Mouse (Mus musculus): ENCODE measurements around the gene Zfp626. TPM values are rescaled to one million over a fixed set of nuclear protein-coding genes. Genes with fewer than 3 reads are reported as not detected.
"Not testable (repeated sequence)": the region's sequence is repeated elsewhere in the genome, so short reads cannot be mapped to it uniquely, and the experiment has no call there.

The Zfp626 gene
- 1.9 and 2.1 TPM in 2 replicates for polyA plus RNA-seq (2016; fragmentation: Nextera tagmentation; extraction: Ambion mirVana)

GRCm38 (mm10) chr7:27806896-27807295 is at the start of gene Zfp626:
Gene Zfp626 (plus strand): TSS chr7:27807196.
- peaks cover 49% of the 10 kb centered on the region for H3K36me3 ChIP-seq
- WGBS: 95% methylated on average over 3 of the region's 3 CpGs

DNA sequence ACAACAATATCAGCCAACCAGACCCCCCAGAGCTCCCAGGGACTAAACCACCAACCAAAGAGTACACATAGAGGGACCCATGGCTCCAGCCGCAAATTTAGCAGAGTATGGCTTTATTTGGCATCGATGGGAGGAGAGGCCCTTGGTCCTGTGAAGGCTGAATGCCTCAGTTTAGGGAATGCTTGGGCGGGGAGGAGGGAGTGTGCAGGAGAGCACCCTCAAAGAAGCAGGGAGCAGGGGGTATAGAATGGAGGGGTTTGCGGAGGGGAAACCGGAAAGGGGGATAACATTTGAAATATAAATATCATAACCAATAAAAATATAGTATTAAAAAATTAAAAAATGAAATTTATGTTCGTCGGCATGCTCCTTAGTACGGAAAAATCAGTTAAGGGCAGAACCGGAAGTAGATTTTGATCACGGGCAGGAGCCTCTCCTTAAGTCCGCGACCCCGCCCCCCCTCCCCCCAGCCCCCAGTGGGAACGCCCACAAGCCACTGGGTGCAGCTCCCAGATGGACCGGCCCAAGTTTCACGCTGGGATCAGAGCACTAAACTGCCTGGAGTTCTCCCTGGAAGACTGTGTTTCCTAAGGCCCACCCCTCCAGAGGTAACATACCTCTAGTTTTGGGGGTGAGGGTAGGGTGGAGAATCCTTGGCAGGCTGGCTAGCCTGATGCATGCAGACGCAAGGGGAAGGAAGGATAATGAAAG is 41.7 kb upstream of the Zfp626 start:
- Histone ChIP-seq H3K27ac (replicated peaks) (0 out of 2 replicates have a peak overlapping the region, but pooled peaks have one; percentile 23), H3K4me3 (peak overlapping the region; percentile 46), H3K27me3 (ENCODE audit: low read depth, poor library complexity, severe bottlenecking) (peaks cover 10% of the 10 kb centered on the region), H3K36me3 (no peaks in the 10 kb centered on the region), H3K4me1 (peaks cover 13% of the 10 kb centered on the region), H3K9me3 (replicated peaks) (no peaks in the 10 kb centered on the region)
- peak; percentile 35 for DNase-seq (ENCODE audit: low spot score)
- 9% methylated on average over 17 of the region's 17 CpGs for WGBS

More at GRCm38 (mm10) chr7:27806896-27807295, at the start of gene Zfp626:
- not testable (repeated sequence) for H3K9me3 ChIP-seq (replicated peaks); DNase-seq (ENCODE audit: low spot score); H3K27me3 ChIP-seq (ENCODE audit: low read depth, poor library complexity, severe bottlenecking); H3K27ac ChIP-seq (replicated peaks); H3K4me1 ChIP-seq; H3K4me3 ChIP-seq

DNA sequence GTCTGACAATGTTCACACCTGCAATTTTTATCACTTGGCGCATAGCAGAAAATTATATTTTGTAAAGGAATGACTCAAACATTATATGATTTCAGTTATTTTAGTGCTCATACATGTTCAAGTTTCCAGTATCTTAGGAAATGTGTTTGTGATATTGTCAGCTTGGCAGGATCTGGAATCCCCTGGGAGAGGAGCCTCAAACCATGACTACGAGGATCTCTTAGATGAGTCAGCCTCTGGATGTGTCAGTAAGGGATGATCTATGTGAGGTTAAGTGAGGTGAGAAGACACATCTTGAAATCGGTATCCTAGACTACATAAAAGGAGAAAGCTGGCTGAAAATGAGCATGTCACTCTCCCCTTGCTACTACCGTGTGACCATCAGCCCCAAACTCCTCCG is 17.7 kb upstream of the Zfp626 start:
- no peaks in the 10 kb centered on the region for H3K27me3 ChIP-seq (ENCODE audit: low read depth, poor library complexity, severe bottlenecking)

DNA sequence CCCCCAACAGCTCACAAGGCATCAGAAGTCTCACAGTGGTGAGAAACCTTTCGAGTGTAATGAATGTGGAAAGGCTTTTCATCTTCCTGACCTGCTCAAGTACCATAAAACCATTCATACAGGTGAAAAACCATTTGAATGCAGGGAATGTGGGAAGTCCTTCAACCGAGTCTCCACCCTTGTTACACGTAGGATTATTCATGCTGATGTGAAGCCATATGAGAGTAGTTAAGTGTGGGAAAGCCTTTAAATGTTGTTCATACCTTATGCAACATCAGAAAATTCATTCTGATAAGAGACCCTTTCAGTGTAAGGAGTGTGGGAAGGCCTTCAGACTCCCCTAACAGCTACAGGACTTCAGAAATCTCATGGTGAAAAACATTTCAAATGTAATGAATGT is 13.1 kb upstream of the Zfp626 start:
- H3K4me3 ChIP-seq; H3K27ac ChIP-seq (replicated peaks); H3K36me3 ChIP-seq; DNase-seq (ENCODE audit: low spot score); H3K9me3 ChIP-seq (replicated peaks); H3K27me3 ChIP-seq (ENCODE audit: low read depth, poor library complexity, severe bottlenecking): not testable (repeated sequence)
- H3K4me1 ChIP-seq: peaks cover 33% of the 10 kb centered on the region
- 82% methylated on average over 3 of the region's 3 CpGs for WGBS

More for the DNA sequence above, 17.7 kb upstream of the Zfp626 start:
- peaks cover 4% of the 10 kb centered on the region; the same call in 1 of the 2 replicates for H3K4me1 ChIP-seq
- no peaks in the 10 kb centered on the region for H3K36me3 ChIP-seq
- H3K27ac ChIP-seq (replicated peaks): no peak overlapping the region
- no peak overlapping the region for H3K4me3 ChIP-seq
- H3K9me3 ChIP-seq (replicated peaks): peaks cover 29% of the 10 kb centered on the region
- no peak for DNase-seq (ENCODE audit: low spot score)
- WGBS: 84% methylated on average over 5 of the region's 5 CpGs

DNA sequence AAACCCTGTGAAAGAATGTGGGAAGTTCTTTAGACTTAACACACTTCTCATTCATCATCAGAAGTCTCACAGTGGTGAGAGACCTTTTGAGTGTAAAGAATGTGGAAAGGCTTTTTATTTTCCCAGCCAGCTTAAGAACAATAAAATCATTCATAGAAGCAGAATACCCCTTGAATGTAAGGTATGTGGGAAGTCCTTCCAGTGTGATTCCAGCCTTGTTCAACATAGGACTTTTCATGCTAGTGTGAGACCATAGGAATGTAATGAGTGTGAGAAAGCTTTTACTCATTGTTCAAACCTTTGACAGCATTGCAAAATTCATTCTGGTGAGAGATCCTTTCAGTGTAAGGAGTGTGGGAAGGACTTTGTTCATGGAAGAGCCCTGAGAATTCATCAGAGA is 12.4 kb upstream of the Zfp626 start:
- Histone ChIP-seq H3K27ac (replicated peaks) (no peak overlapping the region), H3K27me3 (ENCODE audit: low read depth, poor library complexity, severe bottlenecking) (no peaks in the 10 kb centered on the region)

DNA sequence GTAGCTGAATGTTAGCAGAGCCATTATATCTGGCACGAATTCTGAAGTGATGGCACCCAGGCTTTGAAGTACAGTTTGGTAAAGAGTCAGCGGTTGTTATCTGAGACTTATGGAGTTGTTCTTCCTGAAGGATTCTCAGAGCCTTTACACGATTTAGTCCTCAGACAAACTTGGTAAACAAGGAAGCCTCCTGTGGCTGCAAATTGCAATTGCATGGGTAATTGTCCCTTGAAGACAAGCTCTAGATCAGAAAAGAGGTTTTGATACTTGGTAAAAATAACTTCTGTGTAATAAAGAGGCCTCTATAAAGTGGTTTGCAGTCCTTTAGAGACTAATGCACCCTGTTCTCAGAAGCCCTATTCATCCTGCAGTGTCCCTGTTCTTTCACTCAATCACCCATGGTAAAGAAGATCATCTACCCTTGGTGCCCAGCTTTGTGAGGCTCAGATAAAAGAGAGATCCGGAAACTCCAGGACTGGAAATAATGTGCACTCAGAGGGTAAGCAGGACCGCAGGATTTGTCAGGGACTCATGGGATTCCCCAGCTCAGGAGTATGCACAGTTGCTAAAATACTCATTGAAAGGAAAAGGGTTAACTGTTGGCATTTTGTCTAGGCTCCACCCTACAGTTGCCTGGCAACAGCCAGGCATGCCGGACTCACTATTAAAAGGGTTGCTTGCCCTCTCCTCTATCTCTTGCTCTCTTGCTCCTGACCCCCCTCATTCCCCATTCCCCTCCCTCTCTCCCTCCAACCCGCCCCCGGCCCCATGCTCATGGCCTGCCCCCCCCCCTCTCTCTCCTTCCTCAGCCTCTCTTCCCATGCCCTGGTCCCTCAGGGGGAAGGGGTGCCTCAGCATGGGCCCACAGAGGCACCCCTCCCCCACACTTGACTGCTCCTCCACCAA is 8.8 kb upstream of the Zfp626 start:
- 27% methylated on average over 7 of the region's 8 CpGs for WGBS
- no peaks in the 10 kb centered on the region for H3K27me3 ChIP-seq (ENCODE audit: low read depth, poor library complexity, severe bottlenecking)
- H3K27ac ChIP-seq (replicated peaks): peak overlapping the region; percentile 83
- DNase-seq (ENCODE audit: low spot score): peak; percentile 84
- H3K4me3 ChIP-seq: peak overlapping the region; percentile 32
- H3K4me1 ChIP-seq: peaks cover 54% of the 10 kb centered on the region
- H3K36me3 ChIP-seq: no peaks in the 10 kb centered on the region
- H3K9me3 ChIP-seq (replicated peaks): peaks cover 6% of the 10 kb centered on the region; the same call in 1 of the 2 replicates

More for the DNA sequence above, 12.4 kb upstream of the Zfp626 start:
- peaks cover 9% of the 10 kb centered on the region; the same call in 1 of the 2 replicates for H3K9me3 ChIP-seq (replicated peaks)
- DNase-seq (ENCODE audit: low spot score): no peak
- H3K36me3 ChIP-seq: no peaks in the 10 kb centered on the region
- peaks cover 40% of the 10 kb centered on the region for H3K4me1 ChIP-seq
- H3K4me3 ChIP-seq: no peak overlapping the region

DNA sequence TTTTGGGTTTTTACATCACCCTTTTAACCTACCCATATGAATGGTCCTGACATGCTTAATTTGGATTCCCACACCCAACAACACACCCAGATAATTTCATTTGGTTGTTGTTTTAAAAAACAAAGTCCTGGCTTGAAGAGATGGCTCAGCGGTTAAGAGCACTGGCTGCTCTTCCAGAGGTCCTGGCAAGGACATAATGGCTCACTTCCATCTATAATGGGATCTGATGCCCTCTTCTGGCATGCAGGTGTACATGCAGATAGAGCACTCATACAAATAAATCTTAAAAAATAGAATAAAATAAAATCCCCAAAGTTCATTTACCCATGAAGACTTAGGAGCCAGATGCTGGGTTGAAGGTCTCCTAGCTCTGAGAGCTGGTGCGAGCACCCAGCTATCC is 5.9 kb upstream of the Zfp626 start:
- Histone ChIP-seq H3K4me3 (no peak overlapping the region), H3K36me3 (peaks cover under 1% of the 10 kb centered on the region; the same call in 1 of the 2 replicates), H3K9me3 (replicated peaks) (peaks cover 6% of the 10 kb centered on the region; the same call in 1 of the 2 replicates), H3K27me3 (ENCODE audit: low read depth, poor library complexity, severe bottlenecking) (no peaks in the 10 kb centered on the region), H3K27ac (replicated peaks) (no peak overlapping the region), H3K4me1 (peaks cover 43% of the 10 kb centered on the region)
- WGBS: 59% methylated on average over 2 of the region's 2 CpGs
- no peak for DNase-seq (ENCODE audit: low spot score)

- WGBS: 79% methylated on average over 5 of the region's 5 CpGs
- Histone ChIP-seq H3K9me3 (replicated peaks) (no peaks in the 10 kb centered on the region), H3K4me1 (peaks cover 38% of the 10 kb centered on the region), H3K4me3 (no peak overlapping the region), H3K27ac (replicated peaks) (no peak overlapping the region), H3K27me3 (ENCODE audit: low read depth, poor library complexity, severe bottlenecking) (no peaks in the 10 kb centered on the region), H3K36me3 (peaks cover 11% of the 10 kb centered on the region)
- no peak for DNase-seq (ENCODE audit: low spot score)
Measured at GRCm38 (mm10) chr7:27802986-27803385, 4.0 kb upstream of the Zfp626 start.

GRCm38 (mm10) chr7:27804297-27805030 is 2.5 kb upstream of the Zfp626 start:
- Histone ChIP-seq H3K36me3 (peaks cover 26% of the 10 kb centered on the region), H3K27me3 (ENCODE audit: low read depth, poor library complexity, severe bottlenecking) (no peaks in the 10 kb centered on the region), H3K9me3 (replicated peaks) (no peaks in the 10 kb centered on the region), H3K4me3 (peak overlapping the region; percentile 82), H3K4me1 (peaks cover 23% of the 10 kb centered on the region), H3K27ac (replicated peaks) (peak overlapping the region; percentile 81)
- DNase-seq (ENCODE audit: low spot score): peak; percentile 81
- under 1% methylated on average over 25 of the region's 25 CpGs for WGBS

- not testable (repeated sequence) for H3K4me1 ChIP-seq; DNase-seq (ENCODE audit: low spot score); H3K27ac ChIP-seq (replicated peaks); H3K27me3 ChIP-seq (ENCODE audit: low read depth, poor library complexity, severe bottlenecking); H3K4me3 ChIP-seq; H3K9me3 ChIP-seq (replicated peaks)
- WGBS: 84% methylated on average over 7 of the region's 7 CpGs
- H3K36me3 ChIP-seq: peaks cover 53% of the 10 kb centered on the region
Measured at GRCm38 (mm10) chr7:27807305-27807704, 309 bp downstream of the Zfp626 start.

DNA sequence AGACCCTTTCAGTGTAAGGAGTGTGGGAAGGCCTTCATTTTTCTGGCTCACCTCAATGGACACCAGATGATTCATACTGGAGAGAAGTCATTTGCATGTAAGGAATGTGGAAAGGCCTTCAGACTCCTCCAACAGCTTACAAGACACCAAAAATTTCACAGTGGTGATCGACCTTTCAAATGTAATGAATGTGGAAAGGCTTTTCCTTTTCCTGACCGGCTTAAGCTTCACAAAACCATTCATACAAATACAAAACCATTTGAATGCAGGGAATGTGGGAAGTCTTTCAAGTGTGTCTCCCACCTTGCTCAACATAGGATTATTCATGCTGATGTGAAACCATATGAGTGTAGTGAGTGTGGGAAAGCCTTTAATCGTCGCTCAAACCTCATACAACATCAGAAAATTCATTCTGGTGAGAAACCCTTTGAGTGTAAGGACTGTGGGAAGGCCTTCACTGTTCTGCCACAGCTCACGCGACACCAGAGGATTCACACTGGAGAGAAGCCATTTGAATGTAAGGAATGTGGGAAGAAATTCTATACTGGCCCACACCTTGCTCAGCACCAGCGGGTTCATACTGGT is 11.6 kb downstream of the Zfp626 start:
- H3K4me1 ChIP-seq: no peaks in the 10 kb centered on the region
- no peak overlapping the region for H3K4me3 ChIP-seq
- no peaks in the 10 kb centered on the region for H3K27me3 ChIP-seq (ENCODE audit: low read depth, poor library complexity, severe bottlenecking)
- no peak overlapping the region for H3K27ac ChIP-seq (replicated peaks)
- no peak for DNase-seq (ENCODE audit: low spot score)
- H3K36me3 ChIP-seq: peaks cover 67% of the 10 kb centered on the region
- 95% methylated on average over 7 of the region's 7 CpGs for WGBS
- peaks cover under 1% of the 10 kb centered on the region; the same call in 1 of the 2 replicates for H3K9me3 ChIP-seq (replicated peaks)

DNA sequence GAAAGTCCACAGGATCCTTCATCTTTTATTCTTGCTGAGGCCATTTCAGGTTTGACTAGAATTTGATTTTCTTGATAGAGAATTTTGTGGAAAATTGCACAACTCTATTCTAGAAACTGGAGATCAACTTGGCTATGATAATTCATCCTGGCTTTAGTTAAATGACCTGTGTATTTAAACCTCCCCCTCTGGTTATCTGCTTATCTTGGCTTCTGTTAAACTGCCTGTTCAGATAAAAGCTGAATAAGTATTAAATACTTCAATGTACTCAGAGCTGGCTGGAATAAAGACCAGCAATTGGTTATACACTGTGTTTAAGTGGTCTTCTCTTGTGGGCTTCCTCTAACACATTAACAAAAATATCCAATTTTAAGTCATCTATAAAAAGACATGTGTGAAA is 15.6 kb downstream of the Zfp626 start:
- H3K27ac ChIP-seq (replicated peaks): no peak overlapping the region
- H3K4me1 ChIP-seq: no peaks in the 10 kb centered on the region
- peaks cover 32% of the 10 kb centered on the region for H3K9me3 ChIP-seq (replicated peaks)
- H3K27me3 ChIP-seq (ENCODE audit: low read depth, poor library complexity, severe bottlenecking): no peaks in the 10 kb centered on the region
- peaks cover 39% of the 10 kb centered on the region for H3K36me3 ChIP-seq
- DNase-seq (ENCODE audit: low spot score): no peak
- H3K4me3 ChIP-seq: no peak overlapping the region
